Mouse (Mus musculus): ENCODE results near the gene Adamts17. TPM values are rescaled to one million over a fixed set of nuclear protein-coding genes. Genes with fewer than 3 reads are reported as not detected.

The Adamts17 gene
- under 1 TPM; 0.15 to 0.47 TPM for total RNA-seq (2021)
- long read RNA-seq, experiment 1 = 0 reads
- long read RNA-seq, experiment 2 = 0 reads

DNA sequence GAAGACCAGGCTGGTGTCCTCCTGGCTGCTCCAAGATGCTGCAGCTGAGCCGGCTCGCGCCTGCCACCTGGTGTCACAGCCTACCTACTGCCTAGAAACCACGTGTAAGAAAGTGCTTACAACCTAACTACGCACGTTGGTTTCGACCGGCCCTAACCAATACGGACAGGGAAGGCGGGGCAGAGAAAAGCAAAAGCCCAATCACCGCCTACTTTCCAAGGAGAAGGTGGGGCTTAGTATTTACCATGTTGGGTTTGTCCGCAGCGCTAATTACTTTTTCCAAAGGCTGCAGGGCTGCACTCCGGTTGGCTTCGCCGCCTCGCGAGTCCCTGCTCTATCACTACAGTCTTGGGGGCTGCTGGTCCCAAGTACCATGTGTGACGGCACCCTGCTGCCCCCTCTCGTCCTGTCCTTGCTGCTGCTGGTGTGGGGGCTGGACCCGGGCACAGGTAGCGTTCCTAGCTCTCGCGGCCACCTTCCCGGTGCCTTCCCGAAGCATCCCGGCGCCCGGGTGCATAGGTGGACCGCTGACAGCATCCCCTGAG is at the start of gene Adamts17:
Adamts17 (plus strand) TSS at position 273 of the 545 bp plus-strand sequence.
- peak; percentile 86 for TF ChIP-seq CTCF (IDR thresholded peaks at IDR 0.05)
- peak within 1 kb of the TSS; percentile 81 for H3K4me3 ChIP-seq
- intact Hi-C loops (cut with DNase I) = loop anchor here (2.0 to 10.0 kb wide), 3 partner anchors 129 to 798 kb away; no protein-coding TSS in a partner anchor
- peak within 1 kb of the TSS; percentile 74 for H3K27ac ChIP-seq
- peak; percentile 93 for DNase-seq

DNA sequence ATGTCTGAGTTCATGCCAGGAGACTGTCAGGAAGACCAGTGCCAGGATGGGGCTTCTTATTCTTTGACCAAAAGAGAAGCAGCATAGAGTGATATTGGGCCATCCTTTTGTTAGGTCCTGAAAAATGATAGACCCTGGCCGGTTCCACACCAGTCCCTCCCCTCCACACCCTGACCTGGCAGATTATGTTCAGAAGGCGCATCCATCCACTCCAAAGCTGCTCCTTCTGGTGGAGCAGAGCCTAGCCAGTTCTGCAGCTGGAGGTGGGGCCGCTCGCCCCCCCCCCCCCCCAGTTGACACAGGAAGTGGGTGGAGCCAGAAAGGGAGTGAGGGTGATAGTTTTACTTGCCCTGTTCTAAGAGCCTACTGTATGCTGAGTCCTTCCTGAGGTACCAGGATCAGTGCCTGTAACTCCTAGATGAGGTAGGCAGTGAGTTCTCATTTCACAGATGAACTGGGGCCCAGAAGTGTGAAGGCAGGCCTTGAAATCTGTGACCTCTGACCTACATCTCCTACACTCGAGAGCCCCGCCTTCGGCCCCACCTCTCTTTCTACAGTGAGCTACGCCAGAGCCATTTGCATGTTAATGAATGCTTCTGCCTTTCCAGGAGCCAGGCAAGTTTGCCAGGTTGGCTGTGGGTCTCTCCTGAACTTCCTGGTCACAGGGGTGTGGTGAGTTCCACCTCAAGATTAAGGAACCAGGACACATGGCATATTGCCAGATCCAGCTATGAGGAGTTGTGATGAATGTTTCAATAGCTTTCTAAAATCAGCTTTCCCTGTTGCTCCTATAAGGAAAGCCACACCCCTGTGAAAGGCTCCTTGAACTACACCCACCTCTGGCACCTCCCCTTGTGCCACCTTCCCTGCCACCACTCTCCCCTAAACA is 49.4 kb upstream of the Adamts17 start:
- Histone ChIP-seq H3K4me3 (no peak overlapping the region), H3K27ac (no peak overlapping the region)
- no peak for TF ChIP-seq CTCF (IDR thresholded peaks at IDR 0.05)
- intact Hi-C loops (cut with DNase I) = no loop called here
- DNase-seq = no peak

DNA sequence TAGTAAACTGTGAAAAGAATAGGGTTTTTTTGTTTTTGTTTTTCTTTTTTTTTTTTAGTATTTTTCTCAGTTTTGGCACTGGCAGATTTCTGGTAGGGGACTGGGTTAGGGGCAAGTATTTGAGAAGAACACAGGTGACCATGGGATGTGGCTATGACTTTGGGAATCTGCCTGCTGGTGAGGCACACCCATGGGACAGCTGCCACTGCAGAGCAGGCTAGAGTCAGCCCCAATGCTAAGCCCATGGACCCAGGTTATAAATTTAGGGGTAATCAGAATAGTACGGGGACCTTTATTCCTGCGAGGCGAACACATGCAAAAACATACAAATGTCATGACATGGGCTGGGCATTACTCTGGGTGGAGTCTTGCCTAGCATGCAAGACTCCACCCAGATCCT is 48.5 kb upstream of the Adamts17 start:
- no peak for TF ChIP-seq CTCF (IDR thresholded peaks at IDR 0.05)
- Histone ChIP-seq H3K27ac (no peak overlapping the region), H3K4me3 (no peak overlapping the region)
- intact Hi-C loops (cut with DNase I) = no loop called here
- no peak for DNase-seq

DNA sequence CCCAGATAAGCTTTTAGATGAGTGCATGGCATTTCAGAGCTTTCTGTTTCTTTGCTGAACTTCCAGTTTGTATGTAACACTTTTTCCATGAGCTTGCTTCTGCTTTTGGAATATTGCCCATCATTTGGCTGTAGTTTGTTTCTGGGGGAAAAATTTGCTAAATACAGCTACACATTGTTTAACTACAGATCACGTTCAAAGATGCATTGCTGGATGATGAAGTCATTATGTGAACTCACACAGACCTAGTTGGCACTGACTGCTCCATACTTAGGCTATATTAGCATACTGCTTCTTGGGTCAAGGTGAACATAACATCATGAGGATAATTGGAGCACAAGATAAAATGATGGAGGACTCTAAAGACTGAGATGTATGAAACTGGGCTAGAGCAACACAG is 42.6 kb upstream of the Adamts17 start:
- no peak overlapping the region for H3K4me3 ChIP-seq
- H3K27ac ChIP-seq = no peak overlapping the region
- intact Hi-C loops (cut with DNase I) = no loop called here
- no peak for DNase-seq
- TF ChIP-seq CTCF (IDR thresholded peaks at IDR 0.05) = no peak

GRCm38 (mm10) chr7:66797345-66797744 is 42.2 kb upstream of the Adamts17 start:
- Histone ChIP-seq H3K27ac (no peak overlapping the region), H3K4me3 (no peak overlapping the region)
- TF ChIP-seq CTCF (IDR thresholded peaks at IDR 0.05) = no peak
- no peak for DNase-seq
- intact Hi-C loops (cut with DNase I) = no loop called here

DNA sequence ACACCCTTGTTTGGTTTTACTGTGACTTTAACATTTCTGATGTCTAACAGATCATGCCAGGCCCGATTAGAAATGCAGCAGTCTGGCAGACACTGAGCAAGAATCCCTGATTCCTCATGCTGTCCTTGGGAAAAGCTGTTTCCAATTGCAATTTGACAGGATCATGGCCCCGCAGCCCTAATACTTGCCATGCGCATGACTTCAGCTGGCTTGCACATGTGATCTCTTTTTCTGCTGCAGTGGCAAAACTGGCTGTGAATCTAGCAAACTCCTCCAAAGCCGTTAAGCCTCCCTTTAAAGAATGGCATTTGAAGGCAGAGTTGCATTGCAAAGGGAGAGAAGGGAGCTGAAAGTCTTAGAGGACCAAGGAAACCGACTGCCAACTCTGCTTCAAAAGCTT is 40.7 kb upstream of the Adamts17 start:
- intact Hi-C loops (cut with DNase I) = no loop called here
- peak; percentile 19 for DNase-seq
- H3K27ac ChIP-seq = no peak overlapping the region
- no peak for TF ChIP-seq CTCF (IDR thresholded peaks at IDR 0.05)
- no peak overlapping the region for H3K4me3 ChIP-seq

- no peak for TF ChIP-seq CTCF (IDR thresholded peaks at IDR 0.05)
- intact Hi-C loops (cut with DNase I) = no loop called here
- Histone ChIP-seq H3K4me3 (no peak overlapping the region), H3K27ac (no peak overlapping the region)
- DNase-seq = peak; percentile 26
Observed at GRCm38 (mm10) chr7:66800784-66801183, 38.8 kb upstream of the Adamts17 start.

DNA sequence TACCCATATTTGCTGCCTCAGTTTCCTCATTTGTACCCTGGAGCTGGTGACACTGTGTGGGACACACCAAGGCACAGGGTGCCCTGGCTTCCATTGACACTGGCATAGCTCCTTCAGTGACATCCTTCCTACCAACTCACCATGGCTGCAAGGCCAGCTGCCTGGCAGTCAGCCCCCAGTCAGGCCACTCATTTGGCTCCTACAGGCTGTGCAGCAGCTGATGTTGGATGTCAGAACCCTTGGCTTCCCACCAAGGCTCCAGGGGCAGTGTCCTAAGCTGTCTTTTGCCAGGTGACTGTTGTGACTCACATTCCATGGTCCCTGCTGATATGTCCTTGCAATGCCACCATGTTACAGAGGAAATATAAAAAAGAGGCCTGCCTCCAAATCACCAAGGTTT is 37.8 kb upstream of the Adamts17 start:
- DNase-seq = peak; percentile 83
- intact Hi-C loops (cut with DNase I) = no loop called here
- Histone ChIP-seq H3K4me3 (no peak overlapping the region), H3K27ac (no peak overlapping the region)
- no peak for TF ChIP-seq CTCF (IDR thresholded peaks at IDR 0.05)

DNA sequence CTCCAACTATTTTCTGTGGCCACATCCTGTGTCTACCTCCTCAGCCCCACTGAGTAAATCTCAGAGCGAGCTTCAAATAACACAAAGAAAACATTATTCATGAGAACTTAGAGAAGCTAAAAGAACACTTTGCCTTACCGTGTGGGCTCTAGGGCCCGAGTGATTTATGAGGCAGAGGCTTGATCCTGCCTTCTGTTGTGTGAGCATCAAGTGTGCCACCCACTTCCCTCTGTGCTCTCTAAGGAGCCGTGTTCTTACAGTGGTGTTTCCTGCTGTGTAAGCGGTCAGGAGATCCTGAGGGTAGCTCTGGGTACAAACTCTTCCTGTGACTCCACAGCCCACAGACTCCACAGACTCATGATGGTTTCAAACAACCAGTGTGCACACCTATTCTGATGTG is 35.7 kb upstream of the Adamts17 start:
- intact Hi-C loops (cut with DNase I) = no loop called here
- no peak for TF ChIP-seq CTCF (IDR thresholded peaks at IDR 0.05)
- no peak for DNase-seq
- Histone ChIP-seq H3K4me3 (no peak overlapping the region), H3K27ac (no peak overlapping the region)

DNA sequence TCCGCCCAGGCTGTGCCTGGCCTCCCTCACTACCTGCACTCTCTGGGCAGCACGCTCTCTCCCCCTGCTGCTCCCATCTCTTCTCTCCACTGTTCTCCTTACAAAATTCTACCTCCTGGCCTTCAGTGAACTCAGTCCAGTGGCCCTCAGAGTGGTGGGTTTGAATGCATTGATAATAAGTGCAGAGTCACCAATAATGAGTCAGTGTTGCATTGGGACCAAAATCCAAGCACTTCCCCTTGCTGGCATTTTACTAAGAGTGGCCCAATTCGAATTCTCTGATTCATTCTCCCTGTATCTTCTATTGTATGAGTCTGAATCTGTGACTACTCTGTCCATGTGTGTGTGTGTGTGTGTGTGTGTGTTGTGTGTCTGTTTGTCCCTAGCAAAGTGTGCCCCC is 32.7 kb upstream of the Adamts17 start:
- DNase-seq = no peak
- intact Hi-C loops (cut with DNase I) = no loop called here
- no peak for TF ChIP-seq CTCF (IDR thresholded peaks at IDR 0.05)

DNA sequence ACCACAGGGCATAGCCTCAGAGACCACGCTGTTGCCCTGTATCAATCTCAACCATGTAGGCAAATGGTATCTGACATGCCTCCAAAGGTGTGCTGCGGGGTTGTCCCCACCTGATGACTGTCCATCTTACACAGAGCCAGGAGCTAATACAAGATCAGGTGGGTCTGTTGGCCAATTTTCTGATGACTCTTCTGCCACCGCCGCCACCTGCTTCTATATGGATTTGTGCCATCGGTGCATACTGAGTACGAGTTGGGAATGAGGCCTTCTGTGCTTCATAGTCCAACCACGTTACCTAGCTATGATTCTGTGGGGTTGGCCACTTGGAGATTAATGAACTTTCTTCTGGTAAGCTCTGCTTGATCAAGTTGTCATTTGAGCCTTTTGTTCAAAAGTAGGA is 29.1 kb upstream of the Adamts17 start:
- intact Hi-C loops (cut with DNase I) = no loop called here
- TF ChIP-seq CTCF (IDR thresholded peaks at IDR 0.05) = no peak
- no peak overlapping the region for H3K4me3 ChIP-seq
- no peak for DNase-seq
- H3K27ac ChIP-seq = no peak overlapping the region

More for the DNA sequence above, 32.7 kb upstream of the Adamts17 start:
- no peak overlapping the region for H3K4me3 ChIP-seq
- H3K27ac ChIP-seq = no peak overlapping the region

GRCm38 (mm10) chr7:66811294-66811693 is 28.2 kb upstream of the Adamts17 start:
- H3K4me3 ChIP-seq = no peak overlapping the region
- DNase-seq = no peak
- no peak overlapping the region for H3K27ac ChIP-seq
- intact Hi-C loops (cut with DNase I) = no loop called here
- no peak for TF ChIP-seq CTCF (IDR thresholded peaks at IDR 0.05)

DNA sequence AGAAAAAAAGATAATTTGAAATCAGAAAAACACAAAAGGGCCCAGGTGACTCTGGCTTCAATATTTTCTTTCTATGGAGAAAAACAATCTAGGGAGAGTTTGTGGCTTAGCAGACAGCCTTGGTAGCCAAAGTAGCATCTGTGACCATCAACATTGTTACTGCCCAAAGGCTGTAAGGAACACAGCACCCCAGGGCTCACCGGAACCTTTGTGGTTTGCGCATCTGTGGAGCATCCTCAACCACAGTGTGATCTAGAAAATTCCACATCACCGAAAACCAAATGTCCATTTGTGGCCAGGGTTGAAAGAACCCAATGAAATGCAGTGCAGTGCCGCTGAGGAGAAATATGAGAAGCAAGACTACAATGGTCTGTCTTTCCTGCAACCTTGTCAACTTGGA is 27.2 kb upstream of the Adamts17 start:
- TF ChIP-seq CTCF (IDR thresholded peaks at IDR 0.05) = no peak
- intact Hi-C loops (cut with DNase I) = no loop called here
- DNase-seq = no peak
- Histone ChIP-seq H3K27ac (no peak overlapping the region), H3K4me3 (no peak overlapping the region)
